Mouse (Mus musculus) midbrain, embryonic 11.5 days (tissue): ENCODE measurements around the gene Fam53a. TPM values are rescaled to one million over a fixed set of nuclear protein-coding genes. Genes with fewer than 3 reads are reported as not detected.

Experiments used
- ATAC-seq: fragments of 200-750 bp; cut with Nextera tagmentation; 2 replicates; pipeline ENCODE4 v1.8.0; 2017; ENCODE audit warnings: moderate TSS enrichment, moderate library complexity; ENCODE audit not compliant: low FRiP score
- DNase-seq: peaks from one replicate; pipeline ENCODE4 v3.0.0; 2015; ENCODE audit warnings: low spot score; ENCODE audit errors: missing footprints
- H3K27ac ChIP-seq: fragments of 300-500 bp; sonication (generic); 2 replicates; pipeline ENCODE4 v1.5.1; 2014; ENCODE audit warnings: low read depth, low read length
- H3K27me3 ChIP-seq: fragments of 300-500 bp; sonication (generic); 2 replicates; pipeline ENCODE4 v1.6.1; 2014; ENCODE audit warnings: mild to moderate bottlenecking, low read length, moderate library complexity, mixed read lengths; ENCODE audit not compliant: control insufficient read depth, insufficient read depth
- H3K36me3 ChIP-seq: fragments of 300-500 bp; sonication (generic); 2 replicates; pipeline ENCODE4 v1.6.1; 2014; ENCODE audit warnings: mild to moderate bottlenecking, low read length, moderate library complexity, mixed read lengths; ENCODE audit not compliant: control insufficient read depth, insufficient read depth
- H3K4me1 ChIP-seq: fragments of 300-500 bp; sonication (generic); 2 replicates; pipeline ENCODE4 v1.6.1; 2014; ENCODE audit warnings: low read length; ENCODE audit not compliant: control insufficient read depth, insufficient read depth
- H3K4me2 ChIP-seq: fragments of 300-500 bp; sonication (generic); 2 replicates; pipeline ENCODE4 v1.6.1; 2014; ENCODE audit warnings: mild to moderate bottlenecking, moderate library complexity
- H3K4me3 ChIP-seq: fragments of 300-500 bp; sonication (generic); 2 replicates; pipeline ENCODE4 v1.5.1; 2014; ENCODE audit warnings: low read depth, low read length
- H3K9ac ChIP-seq: fragments of 300-500 bp; sonication (generic); 2 replicates; pipeline ENCODE4 v1.6.1; 2014; ENCODE audit warnings: low read length
- H3K9me3 ChIP-seq: fragments of 300-500 bp; sonication (generic); 2 replicates; pipeline ENCODE4 v1.6.1; 2016; ENCODE audit warnings: low read length; ENCODE audit not compliant: control insufficient read depth
- WGBS: fragments of 180-500 bp; shearing (Covaris S2); extraction: QIAGEN DNeasy Blood & Tissue Kit; methylation state at CpG from one replicate; pipeline ENCODE4 v1.1.7; 2014; 5-methylcytosine and 5-hydroxymethylcytosine counted together
- polyA plus RNA-seq: library from polyadenylated mRNA; unstranded; fragments of >200 nt; fragmentation: Nextera tagmentation; extraction: Ambion mirVana; gene quantifications from 2 replicates; pipeline ENCODE4 v1.2.1, GENCODE M21; 2014

The Fam53a gene
- polyA plus RNA-seq, 1 experiment from 2014 or later = 64.4 TPM

- no peak overlapping the region for H3K4me3 ChIP-seq
- H3K4me2 ChIP-seq = no peak overlapping the region
- no peak overlapping the region for H3K9ac ChIP-seq
- DNase-seq (no peak), ATAC-seq (no peak)
- no peaks in the 10 kb centered on the region for H3K36me3 ChIP-seq
- no peaks in the 10 kb centered on the region for H3K27me3 ChIP-seq
- H3K9me3 ChIP-seq = no peaks in the 10 kb centered on the region
- WGBS = 90% methylated on average over 3 of the region's 3 CpGs
- no peak overlapping the region for H3K27ac ChIP-seq
- peaks cover 9% of the 10 kb centered on the region for H3K4me1 ChIP-seq
Measured at GRCm38 (mm10) chr5:33623766-33624165, 5.7 kb downstream of the Fam53a start.

DNA sequence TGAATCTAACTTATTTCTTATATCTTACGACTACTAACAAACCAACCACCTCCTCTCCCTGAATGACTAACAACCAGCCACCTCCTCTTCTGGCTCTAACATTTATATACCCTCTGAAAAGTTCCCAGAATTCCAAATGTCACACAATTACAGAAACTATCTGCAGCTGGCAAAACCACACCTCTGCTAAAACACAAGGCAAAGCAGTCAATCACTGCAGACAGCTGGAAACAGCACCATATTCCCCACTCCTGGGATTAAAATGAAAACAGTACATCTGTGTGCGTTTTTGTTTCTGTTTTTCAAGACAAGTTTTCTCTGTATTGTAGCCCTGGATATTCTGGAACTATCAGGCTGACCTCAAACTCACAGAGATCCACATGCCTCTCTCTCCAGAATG lies 6.8 kb downstream of the Fam53a start:
- no peak overlapping the region for H3K4me3 ChIP-seq
- WGBS = 98% methylated on average over 2 of the region's 2 CpGs
- no peak for ATAC-seq
- H3K36me3 ChIP-seq = no peaks in the 10 kb centered on the region
- no peaks in the 10 kb centered on the region for H3K27me3 ChIP-seq
- DNase-seq = no peak
- no peaks in the 10 kb centered on the region for H3K9me3 ChIP-seq
- H3K4me2 ChIP-seq = no peak overlapping the region
- H3K9ac ChIP-seq = no peak overlapping the region
- no peaks in the 10 kb centered on the region for H3K4me1 ChIP-seq
- no peak overlapping the region for H3K27ac ChIP-seq

DNA sequence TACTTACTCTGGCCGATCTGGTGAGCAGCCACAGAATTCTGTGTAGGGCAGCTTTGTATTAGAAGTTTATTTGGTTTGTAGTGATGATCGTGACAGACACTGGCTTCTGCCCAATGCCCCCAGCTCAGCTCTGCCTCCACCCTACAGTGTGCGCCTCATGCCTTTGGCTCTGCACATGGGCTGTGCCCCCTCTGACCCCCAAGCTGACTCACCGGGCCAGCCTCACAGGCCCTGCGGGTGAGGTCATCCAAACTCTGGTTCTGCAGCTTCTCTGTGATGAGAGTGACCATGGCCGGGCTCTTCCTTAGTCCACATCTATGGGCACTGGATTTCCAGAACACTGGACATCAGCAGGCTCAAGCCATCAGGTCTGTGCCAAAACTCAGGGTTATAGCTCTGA lies 15.0 kb downstream of the Fam53a start:
- Histone ChIP-seq H3K9ac (no peak overlapping the region), H3K27me3 (no peaks in the 10 kb centered on the region), H3K4me2 (no peak overlapping the region), H3K36me3 (peaks cover 7% of the 10 kb centered on the region; the same call in 1 of the 2 replicates), H3K9me3 (no peaks in the 10 kb centered on the region), H3K4me3 (no peak overlapping the region), H3K27ac (no peak overlapping the region), H3K4me1 (no peaks in the 10 kb centered on the region)
- DNase-seq (no peak), ATAC-seq (no peak)
- 90% methylated on average over 6 of the region's 6 CpGs for WGBS

DNA sequence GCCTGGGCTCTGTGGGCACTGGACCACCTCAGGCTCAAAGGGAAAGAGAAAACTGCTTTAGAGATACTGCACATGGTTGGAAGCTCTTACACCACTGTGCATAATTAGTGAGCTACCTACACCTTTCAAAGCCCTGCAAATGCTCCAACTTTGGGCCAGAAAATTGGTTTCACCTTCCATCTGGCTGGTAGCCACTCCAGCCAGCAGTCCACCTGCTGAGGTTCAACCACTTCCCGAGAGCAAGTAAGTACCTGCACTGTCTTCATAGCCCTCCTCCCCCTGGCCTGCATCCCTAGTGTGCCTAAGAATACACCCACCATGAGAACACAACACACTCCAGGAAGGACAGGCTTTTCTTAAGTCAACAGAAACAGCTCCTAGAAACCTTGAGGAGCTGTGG lies 17.6 kb downstream of the Fam53a start:
- DNase-seq (no peak), ATAC-seq (no peak)
- Histone ChIP-seq H3K9me3 (no peaks in the 10 kb centered on the region), H3K36me3 (peaks cover 16% of the 10 kb centered on the region), H3K4me1 (no peaks in the 10 kb centered on the region), H3K4me2 (no peak overlapping the region), H3K9ac (no peak overlapping the region), H3K27me3 (no peaks in the 10 kb centered on the region), H3K4me3 (no peak overlapping the region), H3K27ac (no peak overlapping the region)
- WGBS = 90% methylated on average over 1 of the region's 1 CpGs

DNA sequence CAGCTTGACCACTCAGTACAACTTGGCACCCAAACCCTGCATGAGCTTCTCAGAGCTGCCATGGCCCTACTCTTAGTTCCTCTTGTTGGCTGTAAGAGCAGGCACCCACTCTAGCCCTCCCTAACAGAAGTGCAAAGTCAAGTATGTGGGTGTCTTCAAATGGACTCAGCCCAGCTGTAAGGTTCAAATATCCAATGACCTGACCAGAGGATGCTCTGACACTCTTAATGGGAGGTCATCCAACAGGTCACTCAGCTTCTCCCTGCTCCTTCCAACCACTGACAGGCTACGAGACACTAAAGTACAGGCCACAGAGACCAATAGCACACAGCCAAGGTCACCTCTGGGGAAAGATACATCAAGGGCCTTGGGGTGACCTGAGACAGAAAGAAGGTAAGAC lies 20.2 kb downstream of the Fam53a start:
- DNase-seq = no peak
- H3K4me2 ChIP-seq = no peak overlapping the region
- no peak overlapping the region for H3K4me3 ChIP-seq
- H3K27me3 ChIP-seq = no peaks in the 10 kb centered on the region
- 91% methylated on average over 1 of the region's 1 CpGs for WGBS
- peaks cover 15% of the 10 kb centered on the region for H3K36me3 ChIP-seq
- no peaks in the 10 kb centered on the region for H3K9me3 ChIP-seq
- no peaks in the 10 kb centered on the region for H3K4me1 ChIP-seq
- H3K27ac ChIP-seq = no peak overlapping the region
- no peak overlapping the region for H3K9ac ChIP-seq
- ATAC-seq = no peak

- Histone ChIP-seq H3K9ac (no peak overlapping the region), H3K4me1 (no peaks in the 10 kb centered on the region), H3K36me3 (peaks cover 14% of the 10 kb centered on the region), H3K4me2 (no peak overlapping the region), H3K27me3 (no peaks in the 10 kb centered on the region), H3K27ac (no peak overlapping the region), H3K9me3 (no peaks in the 10 kb centered on the region), H3K4me3 (no peak overlapping the region)
- no peak for DNase-seq
- WGBS = 94% methylated on average over 15 of the region's 15 CpGs
- no peak for ATAC-seq
Measured at GRCm38 (mm10) chr5:33607434-33607833, 22.0 kb downstream of the Fam53a start.

DNA sequence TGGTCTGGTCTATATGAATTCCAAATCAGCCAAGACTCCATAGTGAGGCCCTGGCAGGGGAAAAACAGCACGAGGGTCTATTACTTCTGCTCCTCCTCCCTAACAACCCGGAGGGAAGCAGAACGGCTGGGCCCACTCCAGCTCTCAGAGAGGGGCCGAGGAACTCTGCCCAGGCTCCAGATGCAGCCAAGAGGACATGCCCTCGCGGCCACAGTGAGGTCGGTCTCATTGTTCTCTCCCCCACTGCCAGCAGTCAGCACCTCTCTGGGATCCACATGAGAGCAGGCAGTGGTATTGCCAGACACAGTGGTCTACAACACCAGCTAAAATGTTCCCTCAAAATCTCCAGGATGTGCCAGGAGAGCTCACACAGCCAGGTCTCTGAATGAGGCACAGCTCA lies 22.8 kb downstream of the Fam53a start:
- Histone ChIP-seq H3K36me3 (peaks cover 11% of the 10 kb centered on the region), H3K4me3 (no peak overlapping the region), H3K27ac (no peak overlapping the region), H3K9me3 (no peaks in the 10 kb centered on the region), H3K4me1 (no peaks in the 10 kb centered on the region), H3K9ac (no peak overlapping the region), H3K27me3 (no peaks in the 10 kb centered on the region), H3K4me2 (no peak overlapping the region)
- ATAC-seq (no peak), DNase-seq (no peak)
- WGBS = 91% methylated on average over 7 of the region's 7 CpGs

- ATAC-seq (no peak), DNase-seq (no peak)
- no peak overlapping the region for H3K4me3 ChIP-seq
- H3K27ac ChIP-seq = no peak overlapping the region
- H3K36me3 ChIP-seq = peaks cover 11% of the 10 kb centered on the region
- no peak overlapping the region for H3K4me2 ChIP-seq
- no peaks in the 10 kb centered on the region for H3K9me3 ChIP-seq
- H3K9ac ChIP-seq = no peak overlapping the region
- H3K27me3 ChIP-seq = no peaks in the 10 kb centered on the region
- WGBS = 86% methylated on average over 5 of the region's 5 CpGs
- H3K4me1 ChIP-seq = no peaks in the 10 kb centered on the region
Measured at GRCm38 (mm10) chr5:33605314-33605713, 24.1 kb downstream of the Fam53a start.

GRCm38 (mm10) chr5:33593620-33594019 lies 35.8 kb downstream of the Fam53a start:
- no peaks in the 10 kb centered on the region for H3K36me3 ChIP-seq
- H3K27ac ChIP-seq = no peak overlapping the region
- no peak overlapping the region for H3K4me3 ChIP-seq
- DNase-seq (no peak), ATAC-seq (no peak)
- no peak overlapping the region for H3K9ac ChIP-seq
- H3K27me3 ChIP-seq = no peaks in the 10 kb centered on the region
- WGBS = 30% methylated on average over 2 of the region's 2 CpGs
- no peak overlapping the region for H3K4me2 ChIP-seq
- no peaks in the 10 kb centered on the region for H3K9me3 ChIP-seq
- no peaks in the 10 kb centered on the region for H3K4me1 ChIP-seq
